Mouse (Mus musculus): ENCODE measurements around the gene Galm.
A peak's percentile ranks its signal among the peaks of the same experiment; 100 is the strongest.

DNA sequence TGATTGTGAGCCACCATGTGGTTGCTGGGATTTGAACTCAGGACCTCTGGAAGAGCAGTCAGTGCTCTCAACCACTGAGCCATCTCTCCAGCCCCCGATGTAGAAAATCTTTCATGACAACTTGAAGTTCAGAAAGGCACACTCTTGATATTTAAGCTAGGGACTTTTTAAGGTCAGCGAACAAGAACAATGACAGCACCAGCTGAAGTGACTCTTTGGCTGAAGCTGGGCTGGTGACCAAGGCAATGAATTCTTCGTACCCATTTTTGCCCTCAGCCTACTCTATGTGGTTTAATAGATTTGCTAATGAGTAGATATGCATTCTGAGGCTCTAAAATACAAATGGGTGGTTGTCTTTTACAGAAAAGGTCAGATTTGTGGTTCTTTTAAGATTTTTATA is 6.9 kb upstream of the Galm start:
- TF ChIP-seq USF1 (IDR thresholded peaks at IDR 0.05; ENCODE audit: low read depth) (no peak), POLR2A (IDR thresholded peaks at IDR 0.05; ENCODE audit: insufficient read length, low read depth) (no peak), TCF12 (IDR thresholded peaks at IDR 0.05; ENCODE audit: insufficient read depth, poor library complexity, severe bottlenecking) (no peak), CEBPB (IDR thresholded peaks at IDR 0.05; ENCODE audit: insufficient read depth, poor library complexity, severe bottlenecking) (no peak), MYOD1 (IDR thresholded peaks at IDR 0.05; ENCODE audit: control insufficient read depth in 1 of 3, insufficient read length in 2 of 3, low read depth in 2 of 3) (peak in 1 of 3 experiments; percentile 12), MAX (IDR thresholded peaks at IDR 0.05; ENCODE audit: low read depth) (no peak), TCF3 (IDR thresholded peaks at IDR 0.05; ENCODE audit: insufficient read length, low read depth) (no peak), E2F4 (IDR thresholded peaks at IDR 0.05; ENCODE audit: insufficient read depth) (no peak)
